Mouse (Mus musculus): ENCODE data around the gene Jade1.

Jade1 gene

GRCm38 (mm10) chr3:41548238-41548637 lies 7.3 kb upstream of the Jade1 start:
- no peak for DNase-seq (ENCODE audit: low read depth, low spot score)

- no peak for DNase-seq (ENCODE audit: low read depth, low spot score)
These were observed 3.9 kb upstream of the Jade1 start for GRCm38 (mm10) chr3:41551671-41552070.

- DNase-seq (ENCODE audit: low read depth, low spot score), result no peak
These were observed 2.6 kb upstream of the Jade1 start for GRCm38 (mm10) chr3:41552777-41553548.

GRCm38 (mm10) chr3:41553681-41554080 lies 1.9 kb upstream of the Jade1 start:
- DNase-seq (ENCODE audit: low read depth, low spot score), result no peak

- peak; percentile 50 for DNase-seq (ENCODE audit: low read depth, low spot score)
These were observed 753 bp upstream of the Jade1 start for GRCm38 (mm10) chr3:41554480-41555475.

- DNase-seq (ENCODE audit: low read depth, low spot score), result peak; percentile 61
These were observed 1.1 kb downstream of the Jade1 start for GRCm38 (mm10) chr3:41556451-41557266.

GRCm38 (mm10) chr3:41557267-41557995 lies 1.9 kb downstream of the Jade1 start:
- DNase-seq (ENCODE audit: low read depth, low spot score), result peak; percentile 93

- DNase-seq (ENCODE audit: low read depth, low spot score), result no peak
These were observed 5.0 kb downstream of the Jade1 start for GRCm38 (mm10) chr3:41560489-41560888.

- no peak for DNase-seq (ENCODE audit: low read depth, low spot score)
These were observed 6.3 kb downstream of the Jade1 start for GRCm38 (mm10) chr3:41561787-41562186.

- peak; percentile 63 for DNase-seq (ENCODE audit: low read depth, low spot score)
These were observed 7.8 kb downstream of the Jade1 start for GRCm38 (mm10) chr3:41563211-41563931.

GRCm38 (mm10) chr3:41563997-41564396 lies 8.5 kb downstream of the Jade1 start:
- DNase-seq (ENCODE audit: low read depth, low spot score), result no peak

- peak; percentile 80 for DNase-seq (ENCODE audit: low read depth, low spot score)
These were observed 9.1 kb downstream of the Jade1 start for GRCm38 (mm10) chr3:41564471-41565213.

GRCm38 (mm10) chr3:41565410-41565823 lies 9.9 kb downstream of the Jade1 start:
- peak; percentile 43 for DNase-seq (ENCODE audit: low read depth, low spot score)

- peak; percentile 79 for DNase-seq (ENCODE audit: low read depth, low spot score)
These were observed 10.4 kb downstream of the Jade1 start for GRCm38 (mm10) chr3:41565955-41566354.

GRCm38 (mm10) chr3:41569943-41570342 lies 14.4 kb downstream of the Jade1 start:
- DNase-seq (ENCODE audit: low read depth, low spot score), result no peak

GRCm38 (mm10) chr3:41572131-41572530 lies 16.6 kb downstream of the Jade1 start:
- no peak for DNase-seq (ENCODE audit: low read depth, low spot score)

GRCm38 (mm10) chr3:41572968-41573367 lies 17.4 kb downstream of the Jade1 start:
- no peak for DNase-seq (ENCODE audit: low read depth, low spot score)

GRCm38 (mm10) chr3:41574208-41574607 lies 18.7 kb downstream of the Jade1 start:
- DNase-seq (ENCODE audit: low read depth, low spot score), result no peak

- no peak for DNase-seq (ENCODE audit: low read depth, low spot score)
These were observed 19.3 kb downstream of the Jade1 start for GRCm38 (mm10) chr3:41574720-41575435.
